Mouse (Mus musculus) forebrain, postnatal 0 days (tissue): ENCODE results near the gene Shroom1. TPM values are rescaled to one million over a fixed set of nuclear protein-coding genes. Genes with fewer than 3 reads are reported as not detected.

Experiments
- ATAC-seq: fragments of 200-750 bp; cut with Nextera tagmentation; 2 replicates; pipeline ENCODE4 v1.8.0; 2017; ENCODE audit warnings: mild to moderate bottlenecking, moderate library complexity
- DNase-seq: peaks from one replicate; pipeline ENCODE4 v3.0.0-alpha.2; 2015
- H3K27ac ChIP-seq: fragments of 300-500 bp; sonication (generic); 2 replicates; pipeline ENCODE4 v1.5.1; 2014; ENCODE audit warnings: low read depth, mild to moderate bottlenecking, antibody characterized with exemption, low read length, moderate library complexity, mixed read lengths
- H3K27me3 ChIP-seq: fragments of 300-500 bp; sonication (generic); 2 replicates; pipeline ENCODE4 v1.6.1; 2014; ENCODE audit warnings: mild to moderate bottlenecking, low read length, mixed read lengths; ENCODE audit not compliant: insufficient read depth
- H3K36me3 ChIP-seq: fragments of 300-500 bp; sonication (generic); 2 replicates; pipeline ENCODE4 v1.6.1; 2014; ENCODE audit warnings: mild to moderate bottlenecking, moderate library complexity; ENCODE audit not compliant: insufficient read depth
- H3K4me1 ChIP-seq: fragments of 300-500 bp; sonication (generic); 2 replicates; pipeline ENCODE4 v1.6.1; 2014; ENCODE audit warnings: antibody characterized with exemption; ENCODE audit not compliant: insufficient read depth
- H3K4me2 ChIP-seq: fragments of 300-500 bp; sonication (generic); 2 replicates; pipeline ENCODE4 v1.6.1; 2014; ENCODE audit warnings: low read depth, mild to moderate bottlenecking, moderate library complexity
- H3K4me3 ChIP-seq: fragments of 300-500 bp; sonication (generic); 2 replicates; pipeline ENCODE4 v1.5.1; 2014; ENCODE audit warnings: low read depth, low read length, mixed read lengths
- H3K9ac ChIP-seq: fragments of 300-500 bp; sonication (generic); 2 replicates; pipeline ENCODE4 v1.6.1; 2014; ENCODE audit warnings: mild to moderate bottlenecking
- H3K9me3 ChIP-seq: fragments of 300-500 bp; sonication (generic); 2 replicates; pipeline ENCODE4 v1.6.1; 2016; ENCODE audit warnings: low read length
- CTCF ChIP-seq: sonication (generic); IDR thresholded peaks from 2 replicates; pipeline ENCODE4 v1.5.1; 2016; ENCODE audit warnings: antibody characterized with exemption, control low read depth, low read depth
- WGBS: fragments of 180-500 bp; shearing (Covaris S2); extraction: QIAGEN DNeasy Blood & Tissue Kit; methylation state at CpG from one replicate; pipeline ENCODE4 v1.1.7; 2014; 5-methylcytosine and 5-hydroxymethylcytosine counted together
- polyA plus RNA-seq: library from polyadenylated mRNA; unstranded; fragments of >200 nt; fragmentation: Nextera tagmentation; extraction: Ambion mirVana; gene quantifications from 2 replicates; pipeline ENCODE4 v1.2.1, GENCODE M21; 2015
- total RNA-seq: library from RNA; depleted of rRNA; stranded (reverse); fragments of >200 nt; gene quantifications from 2 replicates; pipeline ENCODE4 v1.2.3, GENCODE M21; 2014

The Shroom1 gene
- total and polyA plus RNA-seq, 2 experiments from 2014 or later = 2.0 to 4.9 TPM

- H3K36me3 ChIP-seq = no peaks in the 10 kb centered on the region
- no peak for DNase-seq
- TF ChIP-seq CTCF = no peak
- peak overlapping the region; percentile 1; the same call in 1 of the 2 replicates for H3K27ac ChIP-seq
- H3K4me3 ChIP-seq = no peak overlapping the region
- H3K4me1 ChIP-seq = peaks cover 15% of the 10 kb centered on the region
- 0 out of 2 replicates have a peak overlapping the region, but pooled peaks have one; percentile 44 for H3K9ac ChIP-seq
- H3K4me2 ChIP-seq = peak overlapping the region; percentile 52
- 15% methylated on average over 16 of the region's 16 CpGs for WGBS
- ATAC-seq = 0 out of 2 replicates have a peak, but pooled peaks have one; percentile 5
- peaks cover 13% of the 10 kb centered on the region for H3K27me3 ChIP-seq
- no peaks in the 10 kb centered on the region for H3K9me3 ChIP-seq
Observed at GRCm38 (mm10) chr11:53469294-53469967, 12.4 kb downstream of the Shroom1 start.

DNA sequence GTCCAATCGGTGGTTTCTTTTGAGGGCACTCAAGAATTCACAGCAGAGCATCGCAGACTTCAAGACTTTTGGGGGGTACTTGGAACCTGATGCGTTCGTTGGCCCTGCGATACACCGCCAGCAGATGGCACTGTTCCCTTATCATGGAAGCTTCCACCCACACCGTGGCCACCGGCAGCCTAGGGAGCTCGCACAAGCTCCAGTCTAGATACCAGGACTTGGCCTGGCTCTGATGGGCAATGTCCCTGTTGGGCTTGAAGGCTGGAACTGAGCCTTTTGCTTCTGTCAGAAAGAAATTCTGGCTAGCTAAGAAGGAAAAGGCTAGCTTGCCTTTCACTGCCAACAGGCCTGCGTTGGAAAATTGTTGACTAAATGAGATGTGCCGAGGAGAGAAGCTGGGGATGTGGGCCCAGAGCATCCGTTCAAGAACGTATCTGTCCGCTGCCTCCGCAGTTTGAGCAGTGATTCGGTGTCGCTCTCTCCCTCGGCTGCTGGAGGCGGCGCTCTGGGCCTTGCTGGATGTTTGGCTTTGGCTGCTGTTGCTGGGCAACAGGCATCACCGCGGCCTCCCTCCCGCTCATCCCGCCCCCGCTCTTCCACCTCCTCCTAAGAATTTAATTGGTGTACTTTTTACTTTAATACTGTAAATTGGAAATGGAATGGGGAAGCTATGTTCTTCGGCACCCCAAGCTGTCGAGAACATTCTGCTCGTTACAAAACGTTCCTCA, 13.1 kb downstream of the Shroom1 start, which contains the start of gene Gm9837:
Gene Gm9837, minus strand, starts transcription at position 512 of the 728 bp plus-strand sequence.
- peak within 1 kb of the TSS; percentile 21 for H3K4me3 ChIP-seq
- no peaks in the 10 kb centered on the region for H3K36me3 ChIP-seq
- peak within 1 kb of the TSS; percentile 44; the same call in 1 of the 2 replicates for H3K9ac ChIP-seq
- under 1% methylated on average over 29 of the region's 29 CpGs for WGBS
- TF ChIP-seq CTCF = peak; percentile 91
- H3K4me2 ChIP-seq = peak within 1 kb of the TSS; percentile 52
- DNase-seq (peak; percentile 95), ATAC-seq (peak; percentile 89)
- H3K27me3 ChIP-seq = peaks cover 6% of the 10 kb centered on the region; the same call in 1 of the 2 replicates
- H3K9me3 ChIP-seq = no peaks in the 10 kb centered on the region
- peak within 1 kb of the TSS; percentile 80 for H3K27ac ChIP-seq
- peaks cover 15% of the 10 kb centered on the region for H3K4me1 ChIP-seq

DNA sequence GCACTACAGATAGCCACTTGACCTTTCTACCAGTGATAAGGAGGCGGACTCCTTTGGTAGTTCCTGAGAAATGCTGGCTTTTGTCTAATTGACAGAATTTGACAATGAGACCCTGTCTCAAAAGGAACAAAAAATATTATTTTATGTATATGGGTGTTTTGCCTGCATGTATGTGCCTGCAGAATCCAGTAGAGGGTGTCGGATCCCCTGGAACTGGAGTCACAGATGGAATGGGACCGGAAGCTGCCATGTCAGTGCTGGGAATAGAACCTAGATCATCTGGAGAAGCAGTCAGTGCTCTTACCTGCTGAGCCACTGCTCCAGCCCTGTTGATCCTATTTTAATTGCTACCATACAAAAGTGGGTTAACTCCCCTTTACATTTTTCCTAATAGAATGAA, 15.7 kb downstream of the Shroom1 start:
- no peaks in the 10 kb centered on the region for H3K27me3 ChIP-seq
- 78% methylated on average over 3 of the region's 3 CpGs for WGBS
- H3K9ac ChIP-seq = no peak overlapping the region
- ATAC-seq (no peak), DNase-seq (no peak)
- H3K36me3 ChIP-seq = no peaks in the 10 kb centered on the region
- H3K4me3 ChIP-seq = no peak overlapping the region
- H3K4me2 ChIP-seq = no peak overlapping the region
- H3K27ac ChIP-seq = no peak overlapping the region
- H3K4me1 ChIP-seq = peaks cover 22% of the 10 kb centered on the region
- H3K9me3 ChIP-seq = no peaks in the 10 kb centered on the region
- peak; percentile 28; the same call in 1 of the 2 replicates for TF ChIP-seq CTCF

- Histone ChIP-seq H3K4me2 (peak overlapping the region; percentile 43), H3K9me3 (no peaks in the 10 kb centered on the region), H3K9ac (peak overlapping the region; percentile 41), H3K4me1 (peaks cover 12% of the 10 kb centered on the region), H3K27ac (peak overlapping the region; percentile 89), H3K36me3 (no peaks in the 10 kb centered on the region), H3K4me3 (peak overlapping the region; percentile 16), H3K27me3 (0 out of 2 replicates have a peak, but pooled peaks cover 14% of the 10 kb centered on the region)
- TF ChIP-seq CTCF = no peak
- ATAC-seq (peak; percentile 66), DNase-seq (peak; percentile 61)
- 10% methylated on average over 8 of the region's 8 CpGs for WGBS
Observed at GRCm38 (mm10) chr11:53475620-53476019, 18.6 kb downstream of the Shroom1 start.

DNA sequence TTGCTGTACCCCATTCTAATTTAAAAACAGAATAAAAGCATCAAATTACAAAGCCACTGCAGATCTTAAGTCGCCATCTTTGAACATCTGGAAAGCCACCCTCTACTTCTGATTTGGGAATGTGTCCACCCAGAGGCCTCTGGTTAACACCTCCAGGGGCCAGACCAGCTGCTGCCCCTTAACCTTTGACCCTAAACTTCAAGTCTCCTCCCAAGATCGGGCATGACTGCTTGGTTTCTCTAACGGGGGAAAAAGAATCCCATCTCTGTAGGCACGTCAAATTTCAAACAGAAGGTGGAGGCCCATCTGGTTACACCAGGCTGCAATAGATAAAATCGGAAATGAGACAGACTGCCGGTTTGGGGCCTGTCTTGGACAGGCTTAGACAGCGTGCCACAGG, 20.8 kb downstream of the Shroom1 start:
- DNase-seq (no peak), ATAC-seq (no peak)
- Histone ChIP-seq H3K36me3 (no peaks in the 10 kb centered on the region), H3K9me3 (no peaks in the 10 kb centered on the region), H3K4me3 (no peak overlapping the region), H3K27ac (no peak overlapping the region), H3K4me1 (peaks cover 9% of the 10 kb centered on the region), H3K4me2 (peak overlapping the region; percentile 59; the same call in 1 of the 2 replicates), H3K9ac (no peak overlapping the region), H3K27me3 (0 out of 2 replicates have a peak, but pooled peaks cover 17% of the 10 kb centered on the region)
- no peak for TF ChIP-seq CTCF
- 55% methylated on average over 7 of the region's 7 CpGs for WGBS

DNA sequence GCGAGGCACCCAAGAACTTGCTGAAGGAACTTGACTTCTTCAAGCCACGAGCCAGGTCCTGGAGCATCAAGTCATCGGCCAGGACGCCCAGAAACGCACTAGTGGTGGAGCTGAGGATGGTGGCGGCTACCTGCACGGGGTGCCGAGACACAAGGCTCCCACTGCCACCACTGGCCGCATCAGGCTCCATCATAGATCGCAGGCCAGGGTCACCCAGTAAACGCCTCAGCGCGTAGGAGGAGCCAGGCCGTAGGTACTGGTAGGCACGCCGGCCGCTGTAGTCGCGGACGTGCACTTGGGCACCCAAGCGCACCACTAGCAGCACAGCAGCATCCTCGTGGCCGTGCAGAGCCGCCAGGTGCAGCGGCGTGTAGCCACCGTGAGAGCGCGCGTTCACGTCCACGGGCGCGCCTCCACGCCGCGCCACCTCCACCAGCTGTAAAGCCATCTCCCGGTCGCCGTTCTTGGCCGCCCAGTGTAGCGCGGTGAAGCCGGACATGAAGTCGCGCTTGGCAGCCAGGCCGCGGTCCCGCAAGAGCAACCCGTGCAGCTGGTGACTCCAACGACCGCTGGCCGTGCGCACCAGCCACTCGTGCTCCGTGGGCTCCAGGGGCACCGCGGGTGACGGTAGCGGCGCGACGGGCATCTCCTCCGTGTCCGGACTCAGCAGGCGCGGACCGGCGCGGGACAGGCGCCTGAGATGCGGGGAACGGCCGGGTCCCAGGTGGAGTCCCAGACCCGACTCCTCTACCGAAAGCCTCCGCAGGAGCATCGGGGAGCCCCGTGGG, 21.6 kb downstream of the Shroom1 start:
- no peaks in the 10 kb centered on the region for H3K36me3 ChIP-seq
- peak overlapping the region; percentile 40 for H3K4me3 ChIP-seq
- H3K27ac ChIP-seq = 0 out of 2 replicates have a peak overlapping the region, but pooled peaks have one; percentile 50
- peaks cover 9% of the 10 kb centered on the region for H3K4me1 ChIP-seq
- H3K9me3 ChIP-seq = no peaks in the 10 kb centered on the region
- 0 out of 2 replicates have a peak, but pooled peaks have one; percentile 12 for ATAC-seq
- 6% methylated on average over 79 of the region's 79 CpGs for WGBS
- H3K27me3 ChIP-seq = 0 out of 2 replicates have a peak, but pooled peaks cover 17% of the 10 kb centered on the region
- peak overlapping the region; percentile 59 for H3K4me2 ChIP-seq
- no peak for TF ChIP-seq CTCF
- peak overlapping the region; percentile 53 for H3K9ac ChIP-seq
- no peak for DNase-seq
